Mouse (Mus musculus) embryo, embryonic 11 days (tissue): Measurements from ENCODE around the gene Agap2.

Experiments
- DNase-seq: peaks from one replicate; pipeline ENCODE4 v3.0.0-alpha.2; 2015

Gene Agap2

DNA sequence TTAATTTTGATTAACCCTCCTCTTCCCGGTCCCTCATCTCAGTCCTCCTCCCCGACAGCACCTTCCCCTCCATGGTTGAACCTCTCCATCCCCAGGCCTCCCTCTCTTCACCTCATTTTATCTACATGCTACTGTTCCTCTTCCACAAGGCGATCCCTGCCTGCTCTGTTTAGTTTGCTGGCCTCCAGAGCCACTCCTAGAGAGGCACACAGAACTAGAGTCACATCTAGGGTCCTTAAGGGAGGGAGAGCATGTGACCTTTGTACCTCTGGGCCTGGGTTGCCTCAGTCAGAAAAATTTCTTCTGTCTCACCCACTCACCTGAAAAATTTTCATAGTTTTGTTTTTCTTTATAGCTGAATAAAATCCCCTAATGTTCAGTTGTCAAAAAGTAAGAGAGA is 62.8 kb downstream of the Agap2 start:
- no peak for DNase-seq

DNA sequence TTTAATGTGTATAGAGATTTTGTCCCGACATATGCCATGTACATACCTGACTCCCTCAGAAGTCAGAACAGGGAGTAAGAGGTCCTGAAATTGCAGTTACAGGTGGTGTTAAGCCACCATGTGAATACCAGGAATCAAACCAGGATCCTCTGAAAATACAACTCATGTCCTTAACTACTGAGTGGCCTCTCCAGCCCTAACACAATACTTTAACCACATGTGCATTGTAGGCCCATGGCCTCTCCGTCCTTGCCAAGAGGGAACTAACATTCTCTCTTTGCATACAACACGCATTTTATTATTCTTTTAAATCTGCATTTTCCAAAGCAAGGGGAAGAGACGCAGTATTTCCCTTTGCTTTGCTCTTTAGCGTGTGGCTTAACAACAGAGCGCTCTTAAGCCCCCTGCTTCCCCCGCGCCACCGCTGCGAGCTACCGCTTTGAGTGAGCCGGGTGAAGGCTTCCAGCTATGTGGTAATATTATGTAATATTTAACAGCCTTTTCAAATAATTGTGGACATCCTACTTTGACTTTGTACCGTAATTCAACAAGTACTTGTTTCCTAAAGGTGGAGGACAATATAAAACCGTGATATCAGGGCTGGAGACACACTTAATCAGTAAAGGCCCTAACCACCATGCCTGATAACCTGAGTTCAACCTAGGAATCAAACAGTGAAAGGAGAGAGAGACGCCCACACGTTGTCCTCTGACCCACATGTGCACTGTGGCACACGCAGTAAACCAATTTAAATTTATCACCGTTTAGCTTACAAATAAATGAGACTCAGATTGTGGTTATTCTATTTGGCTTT is 63.5 kb downstream of the Agap2 start:
- DNase-seq = no peak

DNA sequence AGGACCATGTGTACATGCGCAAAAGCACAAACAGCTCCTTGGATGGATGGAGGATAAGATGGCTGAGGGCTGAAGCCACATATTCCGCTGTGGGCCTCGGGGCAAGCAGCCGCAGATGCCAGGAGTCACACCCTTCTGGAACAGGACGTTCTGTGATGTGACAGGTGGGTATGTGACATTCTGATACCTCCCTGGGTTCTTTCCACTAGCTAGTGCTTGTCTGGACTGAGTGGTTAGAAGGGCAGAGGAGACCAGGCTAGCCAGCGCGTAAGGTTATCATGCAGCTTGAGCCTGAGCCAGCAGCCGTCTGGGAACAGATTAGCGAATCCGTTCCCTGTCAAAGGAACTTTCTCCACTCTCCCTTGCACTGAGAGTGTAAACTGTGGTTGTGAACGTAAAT is 65.9 kb downstream of the Agap2 start:
- no peak for DNase-seq

DNA sequence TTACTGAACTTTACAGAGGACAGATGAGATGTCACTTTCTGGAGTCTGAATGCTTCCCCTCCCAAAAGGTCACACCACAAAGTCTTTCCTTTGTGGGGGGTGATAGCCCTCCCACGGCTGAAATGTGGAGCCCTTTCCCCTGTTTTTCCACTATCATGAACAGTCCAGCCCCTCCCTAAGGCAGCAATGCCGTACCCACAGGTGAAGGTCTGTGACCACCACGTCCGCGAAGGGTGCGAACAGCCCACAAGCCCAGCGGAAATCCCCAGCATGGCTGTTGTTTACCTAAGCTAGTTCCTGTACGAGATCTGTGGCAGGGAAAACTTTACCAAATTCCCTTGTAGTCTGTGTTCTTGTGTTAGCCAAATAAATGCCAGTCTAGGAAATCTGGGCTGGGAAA is 66.4 kb downstream of the Agap2 start:
- DNase-seq = no peak
